Mouse (Mus musculus) kidney, embryonic 14.5 days (tissue): ENCODE measurements at regions not wholly inside any gene's neighbourhood (a gene's known extent, or its start where the extent isn't known, plus 50 kb on each side); places are given as distances from the start of the nearest gene placed in this dataset.

Experiments
- ATAC-seq: fragments of 200-750 bp; cut with Nextera tagmentation; 2 replicates; pipeline ENCODE4 v1.8.0; 2017; ENCODE audit warnings: moderate number of reproducible peaks, mild to moderate bottlenecking, moderate TSS enrichment, moderate library complexity; ENCODE audit not compliant: low FRiP score, low TSS enrichment
- H3K27ac ChIP-seq: fragments of 300-500 bp; sonication (generic); 2 replicates; pipeline ENCODE4 v1.5.1; 2014; ENCODE audit warnings: low read depth, mild to moderate bottlenecking, low read length, moderate library complexity, mixed read lengths
- H3K27me3 ChIP-seq: fragments of 300-500 bp; sonication (generic); 2 replicates; pipeline ENCODE4 v1.6.1; 2014; ENCODE audit warnings: mild to moderate bottlenecking, low read length; ENCODE audit not compliant: control insufficient read depth, insufficient read depth
- H3K36me3 ChIP-seq: fragments of 300-500 bp; sonication (generic); 2 replicates; pipeline ENCODE4 v1.6.1; 2014; ENCODE audit warnings: low read length, mixed read lengths; ENCODE audit not compliant: control insufficient read depth, insufficient read depth
- H3K4me1 ChIP-seq: fragments of 300-500 bp; sonication (generic); 2 replicates; pipeline ENCODE4 v1.6.1; 2014; ENCODE audit warnings: low read length, mixed read lengths; ENCODE audit not compliant: control insufficient read depth, insufficient read depth
- H3K4me2 ChIP-seq: fragments of 300-500 bp; sonication (generic); replicated peaks from 2 replicates; pipeline ENCODE4 v1.6.1; 2014; ENCODE audit warnings: low read depth, mild to moderate bottlenecking, low read length
- H3K4me3 ChIP-seq: fragments of 300-500 bp; sonication (generic); 2 replicates; pipeline ENCODE4 v1.5.1; 2014; ENCODE audit warnings: mild to moderate bottlenecking, low read length
- H3K9ac ChIP-seq: fragments of 300-500 bp; sonication (generic); 2 replicates; pipeline ENCODE4 v1.6.1; 2014; ENCODE audit warnings: low read depth, mild to moderate bottlenecking, low read length, moderate library complexity
- H3K9me3 ChIP-seq: fragments of 300-500 bp; sonication (generic); 2 replicates; pipeline ENCODE4 v1.6.1; 2016; ENCODE audit warnings: low read length; ENCODE audit not compliant: control insufficient read depth
- WGBS: fragments of 180-500 bp; shearing (Covaris S2); extraction: QIAGEN DNeasy Blood & Tissue Kit; methylation state at CpG from one replicate; pipeline ENCODE4 v1.1.7; 2014; 5-methylcytosine and 5-hydroxymethylcytosine counted together

DNA sequence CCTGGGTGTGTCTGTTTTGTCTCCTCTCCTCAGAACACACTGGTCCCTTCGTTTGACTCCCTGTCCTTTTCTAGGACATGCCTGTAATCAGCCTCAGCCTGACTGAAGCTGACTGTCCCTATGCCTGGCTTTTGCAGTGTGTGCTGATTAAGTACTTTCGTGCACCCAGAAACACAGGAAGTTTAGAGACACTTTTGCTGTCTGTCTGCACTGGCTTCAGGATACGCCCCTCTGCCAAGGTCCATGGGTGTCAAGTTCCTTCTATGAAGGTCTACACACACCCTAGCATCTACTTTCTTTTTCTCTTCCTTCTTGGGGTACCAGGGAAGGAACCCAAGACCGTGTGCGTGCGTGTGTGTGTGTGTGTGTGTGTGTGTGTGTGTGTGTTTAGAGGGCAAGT is 189.3 kb downstream of the Gadd45g start:
- no peak overlapping the region for H3K4me2 ChIP-seq
- H3K4me3 ChIP-seq: no peak overlapping the region
- WGBS: 67% methylated on average over 6 of the region's 6 CpGs
- no peak overlapping the region for H3K27ac ChIP-seq
- H3K9me3 ChIP-seq: no peaks in the 10 kb centered on the region
- H3K27me3 ChIP-seq: no peaks in the 10 kb centered on the region
- no peaks in the 10 kb centered on the region for H3K36me3 ChIP-seq
- H3K4me1 ChIP-seq: peaks cover 11% of the 10 kb centered on the region
- H3K9ac ChIP-seq: no peak overlapping the region
- ATAC-seq: no peak

- WGBS: 83% methylated on average over 5 of the region's 5 CpGs
Measured at GRCm38 (mm10) chr13:52036351-52036750, 189.9 kb downstream of the Gadd45g start.

DNA sequence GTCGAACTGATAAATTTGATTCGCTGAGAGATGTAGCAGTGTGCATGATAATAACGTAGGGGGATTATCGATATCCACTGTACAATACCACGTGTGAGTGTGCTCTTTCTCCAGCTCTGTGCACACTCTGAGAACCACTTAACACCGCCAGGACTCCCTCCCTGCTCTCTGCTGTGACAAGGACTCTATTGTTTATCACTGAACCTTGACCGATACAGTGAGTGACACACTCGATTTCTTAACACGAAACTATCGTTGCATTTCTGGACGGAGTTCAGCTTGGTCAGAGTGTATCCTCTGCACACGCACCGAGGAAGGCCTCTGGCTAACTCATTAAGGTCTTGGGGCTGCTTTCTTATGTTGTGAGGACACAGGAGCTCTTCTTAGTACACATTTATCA is 190.7 kb downstream of the Gadd45g start:
- no peak overlapping the region for H3K9ac ChIP-seq
- H3K27me3 ChIP-seq: no peaks in the 10 kb centered on the region
- WGBS: 60% methylated on average over 13 of the region's 13 CpGs
- no peak for ATAC-seq
- H3K4me1 ChIP-seq: peaks cover 17% of the 10 kb centered on the region; the same call in 1 of the 2 replicates
- no peaks in the 10 kb centered on the region for H3K9me3 ChIP-seq
- H3K27ac ChIP-seq: no peak overlapping the region
- no peak overlapping the region for H3K4me3 ChIP-seq
- no peaks in the 10 kb centered on the region for H3K36me3 ChIP-seq
- no peak overlapping the region for H3K4me2 ChIP-seq

More at GRCm38 (mm10) chr13:52036351-52036750, 189.9 kb downstream of the Gadd45g start:
- Histone ChIP-seq H3K9me3 (no peaks in the 10 kb centered on the region), H3K27me3 (no peaks in the 10 kb centered on the region), H3K4me1 (peaks cover 13% of the 10 kb centered on the region), H3K4me2 (no peak overlapping the region), H3K36me3 (no peaks in the 10 kb centered on the region), H3K27ac (no peak overlapping the region), H3K4me3 (no peak overlapping the region), H3K9ac (no peak overlapping the region)
- no peak for ATAC-seq

DNA sequence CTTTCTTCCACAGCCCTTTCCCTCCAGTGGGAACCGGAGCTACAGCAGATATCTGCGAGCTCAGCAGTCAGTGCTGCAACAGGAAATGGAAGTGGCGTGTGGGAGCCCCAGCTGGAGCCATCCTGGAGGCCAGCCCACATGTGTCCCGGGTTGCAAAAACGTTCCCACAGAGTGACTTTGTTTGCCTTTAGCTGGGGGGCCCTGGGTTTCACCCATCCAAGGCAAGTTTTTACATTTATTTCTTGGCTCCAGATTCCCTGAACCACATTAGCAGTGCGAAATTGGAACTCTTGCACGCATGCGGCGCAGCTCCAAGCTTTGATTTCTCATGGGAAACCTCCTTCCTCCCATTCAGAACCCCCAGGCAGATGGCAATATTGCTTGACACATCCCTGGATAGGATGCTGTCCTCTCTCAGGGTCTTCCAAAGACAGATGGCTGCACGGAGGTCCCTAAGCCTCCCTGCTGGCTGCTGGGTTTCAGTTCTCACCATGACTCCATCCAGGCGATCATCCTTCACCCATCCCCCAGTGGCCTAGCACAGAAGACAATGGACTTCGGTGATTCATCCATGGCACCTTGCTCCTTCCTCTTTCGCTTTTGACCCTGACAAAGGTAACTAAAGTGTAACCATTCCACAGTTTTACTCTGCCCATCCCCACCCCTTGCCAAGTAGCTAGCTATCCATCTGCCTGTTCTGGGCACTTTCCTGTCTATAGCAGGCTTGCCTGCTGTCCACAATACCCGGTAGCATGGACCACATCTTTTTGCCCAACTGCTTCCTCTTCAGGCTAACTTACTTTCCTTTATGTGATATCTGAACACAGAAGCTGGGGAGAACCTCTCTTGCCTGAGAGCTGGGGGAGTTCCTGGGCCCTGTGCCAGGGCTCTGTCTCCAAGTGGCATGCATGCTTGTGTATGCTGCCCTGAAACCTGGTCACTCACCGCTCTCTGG is 195.3 kb downstream of the Gadd45g start:
- Histone ChIP-seq H3K4me1 (peaks cover 18% of the 10 kb centered on the region; the same call in 1 of the 2 replicates), H3K4me2 (no peak overlapping the region; the same call in 1 of the 2 replicates), H3K27me3 (no peaks in the 10 kb centered on the region), H3K9me3 (no peaks in the 10 kb centered on the region; the same call in 1 of the 2 replicates), H3K4me3 (no peak overlapping the region), H3K27ac (peak overlapping the region; percentile 42; the same call in 1 of the 2 replicates), H3K36me3 (no peaks in the 10 kb centered on the region), H3K9ac (no peak overlapping the region)
- WGBS: 36% methylated on average over 15 of the region's 15 CpGs
- peak; percentile 41; the same call in 1 of the 2 replicates for ATAC-seq

GRCm38 (mm10) chr13:52042867-52043266 is 196.4 kb downstream of the Gadd45g start:
- Histone ChIP-seq H3K4me1 (peaks cover 13% of the 10 kb centered on the region; the same call in 1 of the 2 replicates), H3K4me3 (no peak overlapping the region), H3K4me2 (no peak overlapping the region), H3K27ac (no peak overlapping the region), H3K9ac (no peak overlapping the region), H3K9me3 (no peaks in the 10 kb centered on the region; the same call in 1 of the 2 replicates), H3K36me3 (no peaks in the 10 kb centered on the region), H3K27me3 (no peaks in the 10 kb centered on the region)
- no peak for ATAC-seq
- 93% methylated on average over 3 of the region's 3 CpGs for WGBS

GRCm38 (mm10) chr13:52043916-52044315 is 197.4 kb downstream of the Gadd45g start:
- Histone ChIP-seq H3K4me3 (no peak overlapping the region), H3K4me1 (peaks cover 13% of the 10 kb centered on the region; the same call in 1 of the 2 replicates), H3K9me3 (no peaks in the 10 kb centered on the region; the same call in 1 of the 2 replicates), H3K36me3 (no peaks in the 10 kb centered on the region), H3K9ac (no peak overlapping the region), H3K27me3 (no peaks in the 10 kb centered on the region), H3K4me2 (no peak overlapping the region), H3K27ac (no peak overlapping the region)
- no peak for ATAC-seq
- WGBS: 90% methylated on average over 3 of the region's 3 CpGs

GRCm38 (mm10) chr13:52045349-52045748 is 198.9 kb downstream of the Gadd45g start:
- H3K9ac ChIP-seq: no peak overlapping the region
- H3K9me3 ChIP-seq: peaks cover 6% of the 10 kb centered on the region
- H3K27me3 ChIP-seq: no peaks in the 10 kb centered on the region
- no peaks in the 10 kb centered on the region for H3K36me3 ChIP-seq
- peaks cover 13% of the 10 kb centered on the region; the same call in 1 of the 2 replicates for H3K4me1 ChIP-seq
- no peak for ATAC-seq
- no peak overlapping the region for H3K4me3 ChIP-seq
- WGBS: 95% methylated on average over 3 of the region's 3 CpGs
- H3K27ac ChIP-seq: no peak overlapping the region
- no peak overlapping the region for H3K4me2 ChIP-seq

- 72% methylated on average over 5 of the region's 5 CpGs for WGBS
- Histone ChIP-seq H3K4me3 (no peak overlapping the region), H3K27me3 (no peaks in the 10 kb centered on the region), H3K9ac (no peak overlapping the region), H3K4me1 (peaks cover 13% of the 10 kb centered on the region; the same call in 1 of the 2 replicates), H3K36me3 (no peaks in the 10 kb centered on the region), H3K4me2 (no peak overlapping the region), H3K27ac (no peak overlapping the region), H3K9me3 (peaks cover 6% of the 10 kb centered on the region)
- ATAC-seq: no peak
Measured at GRCm38 (mm10) chr13:52046020-52046419, 199.5 kb downstream of the Gadd45g start.

DNA sequence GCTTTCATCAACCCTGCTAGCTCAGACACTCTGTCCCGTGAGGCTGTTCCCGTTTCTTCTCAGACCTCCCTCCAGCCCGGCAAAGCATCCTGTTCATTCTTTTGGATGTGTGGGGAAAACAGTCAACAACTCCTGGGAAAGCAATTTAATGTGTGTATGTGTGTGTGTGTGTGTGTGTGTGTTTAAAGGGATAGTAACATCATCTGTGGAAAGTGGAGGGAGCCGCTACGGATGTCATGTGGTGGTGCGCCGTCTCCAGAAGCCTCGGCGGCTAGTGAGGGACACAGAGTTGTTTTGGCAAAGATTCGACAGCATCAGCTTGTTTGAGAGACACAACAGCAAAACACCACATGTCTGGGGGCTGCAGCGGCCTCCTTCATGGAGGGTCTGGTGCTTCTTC is 200.2 kb downstream of the Gadd45g start:
- 73% methylated on average over 11 of the region's 11 CpGs for WGBS
- no peak overlapping the region for H3K4me2 ChIP-seq
- H3K9me3 ChIP-seq: peaks cover 6% of the 10 kb centered on the region

More for the DNA sequence above, 200.2 kb downstream of the Gadd45g start:
- no peak overlapping the region for H3K27ac ChIP-seq
- H3K36me3 ChIP-seq: no peaks in the 10 kb centered on the region
- peaks cover 7% of the 10 kb centered on the region; the same call in 1 of the 2 replicates for H3K4me1 ChIP-seq
- H3K4me3 ChIP-seq: no peak overlapping the region
- no peak overlapping the region for H3K9ac ChIP-seq
- ATAC-seq: no peak
- H3K27me3 ChIP-seq: no peaks in the 10 kb centered on the region
